Mouse (Mus musculus) brain, embryonic 14.5 days (tissue): ENCODE measurements at regions not wholly inside any gene's neighbourhood (a gene's known extent, or its start where the extent isn't known, plus 50 kb on each side); places are given as distances from the start of the nearest gene placed in this dataset.

ENCODE experiments used
- CTCF ChIP-seq: fragments of 200-500 bp; IDR thresholded peaks from 2 replicates; pipeline ENCODE4 v1.5.1; 2012; ENCODE audit warnings: inconsistent platforms, mild to moderate bottlenecking, moderate library complexity, borderline replicate concordance; ENCODE audit not compliant: insufficient read depth, insufficient read length; ENCODE audit errors: extremely low read depth
- POLR2A ChIP-seq: fragments of 200-500 bp; IDR thresholded peaks from 2 replicates; pipeline ENCODE4 v1.6.1; 2012; ENCODE audit warnings: mild to moderate bottlenecking, inconsistent platforms, borderline replicate concordance; ENCODE audit not compliant: poor library complexity, insufficient read depth, insufficient read length, severe bottlenecking; ENCODE audit errors: extremely low read depth

DNA sequence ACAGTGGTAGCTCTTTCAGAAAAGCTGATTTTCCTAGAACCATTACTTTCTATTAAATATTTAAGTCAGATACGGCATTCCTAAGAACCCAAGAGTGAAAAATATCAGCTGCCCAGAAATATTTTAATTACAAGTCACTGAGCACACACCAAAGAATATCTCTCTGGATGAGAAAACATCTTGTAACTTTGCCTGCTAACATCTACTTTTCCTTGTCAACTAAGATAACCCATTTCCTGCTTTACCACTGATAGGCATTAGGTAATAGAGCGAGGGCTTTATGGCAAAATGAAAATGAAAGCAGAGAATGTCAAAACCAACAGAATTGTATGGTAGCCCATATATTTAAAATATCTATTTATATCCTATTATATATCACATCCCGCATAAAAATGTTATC, 85.8 kb upstream of the Cdh8 start:
- TF ChIP-seq CTCF = no peak
- TF ChIP-seq POLR2A = no peak
